Mouse (Mus musculus) embryonic facial prominence, embryonic 11.5 days (tissue): Measurements from ENCODE around the gene Dmd. TPM values are rescaled to one million over a fixed set of nuclear protein-coding genes. Genes with fewer than 3 reads are reported as not detected.

ENCODE experiments used
- ATAC-seq: fragments of 200-750 bp; cut with Nextera tagmentation; replicated peaks from 2 replicates; pipeline ENCODE4 v1.8.0; 2017; ENCODE audit warnings: low read depth; ENCODE audit not compliant: insufficient number of reproducible peaks, low FRiP score, low TSS enrichment
- DNase-seq: peaks from one replicate; pipeline ENCODE4 v3.0.0-alpha.2; 2015; ENCODE audit warnings: low spot score
- H3K27ac ChIP-seq: fragments of 300-500 bp; sonication (generic); replicated peaks from 2 replicates; pipeline ENCODE4 v1.5.1; 2014; ENCODE audit warnings: mild to moderate bottlenecking, low read depth, low read length, control low read depth
- H3K27me3 ChIP-seq: fragments of 300-500 bp; sonication (generic); 2 replicates; pipeline ENCODE4 v1.6.1; 2014; ENCODE audit warnings: mild to moderate bottlenecking, low read length, moderate library complexity, mixed read lengths; ENCODE audit not compliant: control insufficient read depth, insufficient read depth
- H3K36me3 ChIP-seq: fragments of 300-500 bp; sonication (generic); replicated peaks from 2 replicates; pipeline ENCODE4 v1.6.1; 2014; ENCODE audit warnings: low read depth, mild to moderate bottlenecking, low read length, moderate library complexity, mixed read lengths; ENCODE audit not compliant: control insufficient read depth, insufficient read depth
- H3K4me1 ChIP-seq: fragments of 300-500 bp; sonication (generic); 2 replicates; pipeline ENCODE4 v1.6.1; 2014; ENCODE audit warnings: low read length, mixed read lengths; ENCODE audit not compliant: control insufficient read depth, insufficient read depth
- H3K4me2 ChIP-seq: fragments of 300-500 bp; sonication (generic); 2 replicates; pipeline ENCODE4 v1.6.1; 2014; ENCODE audit warnings: low read depth, mild to moderate bottlenecking, control low read depth, low read length, moderate library complexity
- H3K4me3 ChIP-seq: fragments of 300-500 bp; sonication (generic); 2 replicates; pipeline ENCODE4 v1.5.1; 2014; ENCODE audit warnings: low read depth, low read length, control low read depth
- H3K9ac ChIP-seq: fragments of 300-500 bp; sonication (generic); replicated peaks from 2 replicates; pipeline ENCODE4 v1.6.1; 2014; ENCODE audit warnings: mild to moderate bottlenecking, control low read depth, low read length
- H3K9me3 ChIP-seq: fragments of 300-500 bp; sonication (generic); replicated peaks from 2 replicates; pipeline ENCODE4 v1.6.1; 2016; ENCODE audit warnings: mild to moderate bottlenecking, low read length, inconsistent platforms, mixed read lengths; ENCODE audit not compliant: control insufficient read depth
- WGBS: fragments of 180-500 bp; shearing (Covaris S2); extraction: QIAGEN DNeasy Blood & Tissue Kit; methylation state at CpG from one replicate; pipeline ENCODE4 v1.1.7; 2014; 5-methylcytosine and 5-hydroxymethylcytosine counted together
- polyA plus RNA-seq: library from polyadenylated mRNA; unstranded; fragments of >200 nt; fragmentation: Nextera tagmentation; extraction: Ambion mirVana; gene quantifications from 2 replicates; pipeline ENCODE4 v1.2.1, GENCODE M21; 2014

Gene Dmd
- polyA plus RNA-seq, 1 experiment from 2014 or later, result 9.7 TPM

- peak; percentile 50 for DNase-seq
- Histone ChIP-seq H3K4me3 (no peak overlapping the region), H3K36me3 (no peaks in the 10 kb centered on the region), H3K9ac (no peak overlapping the region), H3K9me3 (no peaks in the 10 kb centered on the region), H3K4me1 (no peaks in the 10 kb centered on the region), H3K27me3 (no peaks in the 10 kb centered on the region), H3K4me2 (no peak overlapping the region), H3K27ac (no peak overlapping the region)
- 47% methylated on average over 5 of the region's 5 CpGs for WGBS
- ATAC-seq, result no peak
These were observed 2011.9 kb downstream of the Dmd start for GRCm38 (mm10) chrX:84960557-84960956.

DNA sequence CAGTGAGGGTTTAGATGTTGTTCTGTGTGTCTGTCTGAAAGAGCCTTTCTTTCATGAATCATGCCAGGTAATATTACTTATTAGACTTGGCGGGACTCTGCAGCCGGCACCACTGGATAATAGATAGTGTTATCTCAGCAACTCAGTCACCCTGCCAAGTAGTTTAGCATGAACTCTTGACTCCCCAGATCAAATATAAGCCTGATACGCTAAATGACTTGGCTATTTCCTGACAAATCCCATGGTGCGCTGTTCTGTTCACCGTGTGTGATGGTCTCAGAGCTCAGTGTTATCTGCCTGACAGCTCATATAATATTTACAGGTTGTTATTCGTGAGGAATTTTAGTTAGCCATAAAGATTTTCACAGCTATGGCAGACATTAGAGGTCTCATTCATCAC is 2012.3 kb downstream of the Dmd start:
- DNase-seq (no peak), ATAC-seq (no peak)
- no peaks in the 10 kb centered on the region for H3K27me3 ChIP-seq
- H3K9ac ChIP-seq, result no peak overlapping the region
- H3K4me1 ChIP-seq, result no peaks in the 10 kb centered on the region
- no peak overlapping the region for H3K4me2 ChIP-seq
- 56% methylated on average over 6 of the region's 6 CpGs for WGBS
- H3K9me3 ChIP-seq, result no peaks in the 10 kb centered on the region
- no peaks in the 10 kb centered on the region for H3K36me3 ChIP-seq
- no peak overlapping the region for H3K27ac ChIP-seq
- H3K4me3 ChIP-seq, result no peak overlapping the region

DNA sequence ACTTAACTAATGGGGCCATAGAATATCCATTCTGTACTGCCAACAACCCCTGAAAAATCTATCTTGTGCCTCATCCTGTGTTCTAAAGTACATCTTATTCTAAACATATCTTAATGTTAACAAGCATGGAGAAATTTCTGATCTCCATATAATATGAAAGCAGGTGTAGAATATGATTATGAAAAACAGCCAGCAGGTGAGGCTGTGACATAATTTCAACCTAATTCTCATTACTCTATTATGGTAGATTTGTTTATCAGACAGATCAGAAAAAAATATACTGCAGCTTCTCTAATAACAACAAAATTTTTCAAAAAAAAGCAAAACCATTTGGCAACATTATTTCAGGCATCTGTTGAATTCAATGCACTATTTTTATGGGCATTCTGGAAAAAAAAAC is 2059.6 kb downstream of the Dmd start:
- H3K27me3 ChIP-seq, result no peaks in the 10 kb centered on the region
- no peak overlapping the region for H3K9ac ChIP-seq
- no peaks in the 10 kb centered on the region for H3K36me3 ChIP-seq
- H3K4me2 ChIP-seq, result no peak overlapping the region
- H3K27ac ChIP-seq, result no peak overlapping the region
- no peaks in the 10 kb centered on the region for H3K9me3 ChIP-seq
- ATAC-seq (no peak), DNase-seq (no peak)
- H3K4me3 ChIP-seq, result no peak overlapping the region
- H3K4me1 ChIP-seq, result no peaks in the 10 kb centered on the region

DNA sequence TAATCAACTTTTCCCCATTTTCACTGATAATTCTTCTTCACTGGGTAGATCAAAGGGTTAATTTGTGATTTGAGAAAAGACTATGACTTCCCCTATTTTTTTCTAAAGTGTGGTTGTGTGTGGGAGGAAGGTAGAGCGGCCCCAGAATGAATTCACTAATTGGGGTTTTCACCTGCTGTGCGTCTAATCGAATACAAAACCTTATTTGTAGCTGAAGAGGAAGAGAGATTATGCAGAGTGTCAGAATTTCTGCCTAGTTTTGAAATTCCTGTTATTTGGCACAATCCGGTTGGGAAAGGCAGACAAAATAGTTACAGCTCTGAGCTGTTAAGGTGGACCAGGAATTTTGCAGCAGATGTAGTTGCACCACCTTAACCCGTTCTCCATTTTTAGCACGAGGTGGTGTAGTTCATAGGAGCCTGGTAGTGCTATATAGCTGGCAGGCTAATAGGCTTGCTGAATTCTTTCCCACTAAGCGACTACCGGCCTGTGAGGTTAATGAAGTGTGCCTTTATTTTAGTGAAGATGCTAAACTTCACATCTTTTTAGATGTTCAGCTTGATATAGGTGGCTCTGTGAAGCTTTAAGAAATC is 2092.9 kb downstream of the Dmd start:
- Histone ChIP-seq H3K4me1 (no peaks in the 10 kb centered on the region), H3K27me3 (no peaks in the 10 kb centered on the region), H3K4me2 (no peak overlapping the region), H3K4me3 (no peak overlapping the region), H3K9me3 (no peaks in the 10 kb centered on the region), H3K36me3 (no peaks in the 10 kb centered on the region), H3K9ac (no peak overlapping the region), H3K27ac (no peak overlapping the region)
- no peak for DNase-seq
- ATAC-seq, result no peak
- 41% methylated on average over 8 of the region's 8 CpGs for WGBS

- no peaks in the 10 kb centered on the region for H3K9me3 ChIP-seq
- no peak overlapping the region for H3K27ac ChIP-seq
- no peak for DNase-seq
- WGBS, result 92% methylated on average over 9 of the region's 9 CpGs
- no peaks in the 10 kb centered on the region for H3K36me3 ChIP-seq
- H3K9ac ChIP-seq, result no peak overlapping the region
- no peak overlapping the region for H3K4me3 ChIP-seq
- H3K4me1 ChIP-seq, result no peaks in the 10 kb centered on the region
- H3K4me2 ChIP-seq, result no peak overlapping the region
- no peak for ATAC-seq
- no peaks in the 10 kb centered on the region for H3K27me3 ChIP-seq
These were observed 2098.0 kb downstream of the Dmd start for GRCm38 (mm10) chrX:85046631-85047030.

- Histone ChIP-seq H3K27me3 (no peaks in the 10 kb centered on the region), H3K36me3 (no peaks in the 10 kb centered on the region), H3K4me1 (no peaks in the 10 kb centered on the region), H3K4me2 (peak overlapping the region; percentile 63), H3K9me3 (no peaks in the 10 kb centered on the region), H3K4me3 (peak overlapping the region; percentile 53), H3K9ac (peak overlapping the region; percentile 50), H3K27ac (no peak overlapping the region)
- 21% methylated on average over 33 of the region's 47 CpGs for WGBS
- peak; percentile 90 for ATAC-seq
- peak; percentile 53 for DNase-seq
These were observed 2099.8 kb downstream of the Dmd start for GRCm38 (mm10) chrX:85048141-85049110.

DNA sequence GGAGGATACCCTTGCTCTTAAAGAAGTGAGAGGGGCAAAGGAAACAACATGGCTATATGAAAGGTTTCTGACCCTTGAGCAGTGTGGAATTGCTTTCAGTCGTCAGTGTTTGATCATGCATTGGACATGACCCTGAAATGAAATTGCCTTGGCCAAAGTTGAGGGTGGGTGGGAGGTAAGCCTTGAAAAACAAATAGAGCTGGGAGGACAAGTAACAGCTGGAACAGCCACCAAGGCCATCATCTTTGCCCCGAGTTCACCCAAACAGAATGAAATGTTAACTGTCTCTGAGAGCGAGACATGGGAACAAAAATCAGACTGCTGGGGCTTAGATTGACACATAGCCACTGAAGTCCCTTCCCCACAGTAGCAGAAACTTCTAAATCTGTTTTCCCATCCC is 2100.9 kb downstream of the Dmd start:
- H3K4me1 ChIP-seq, result no peaks in the 10 kb centered on the region
- H3K4me2 ChIP-seq, result no peak overlapping the region
- ATAC-seq (no peak), DNase-seq (no peak)
- no peak overlapping the region for H3K9ac ChIP-seq
- no peak overlapping the region for H3K27ac ChIP-seq
- H3K4me3 ChIP-seq, result no peak overlapping the region
- H3K9me3 ChIP-seq, result no peaks in the 10 kb centered on the region
- no peaks in the 10 kb centered on the region for H3K36me3 ChIP-seq
- 34% methylated on average over 3 of the region's 3 CpGs for WGBS
- no peaks in the 10 kb centered on the region for H3K27me3 ChIP-seq

- WGBS, result 70% methylated on average over 4 of the region's 4 CpGs
- Histone ChIP-seq H3K27ac (no peak overlapping the region), H3K9me3 (no peaks in the 10 kb centered on the region), H3K27me3 (no peaks in the 10 kb centered on the region), H3K36me3 (no peaks in the 10 kb centered on the region), H3K9ac (no peak overlapping the region), H3K4me2 (no peak overlapping the region), H3K4me1 (no peaks in the 10 kb centered on the region), H3K4me3 (no peak overlapping the region)
- DNase-seq, result no peak
- no peak for ATAC-seq
These were observed 2124.9 kb downstream of the Dmd start for GRCm38 (mm10) chrX:85073602-85074001.
